Mouse (Mus musculus): ENCODE measurements around the gene Stra6. TPM values are rescaled to one million over a fixed set of nuclear protein-coding genes. Genes with fewer than 3 reads are reported as not detected.

Stra6 gene
- polyA plus RNA-seq, 1 experiment from 2014 or later, result 6.0 TPM

GRCm38 (mm10) chr9:58158541-58159311, 95.1 kb downstream of the Stra6 start:
- WGBS, result 44% methylated on average over 7 of the region's 7 CpGs
- H3K9me3 ChIP-seq (ENCODE audit: control insufficient read depth, low read length), result no peaks in the 10 kb centered on the region
- ATAC-seq (ENCODE audit: low read depth), result peak; percentile 46; the same call in 1 of the 2 replicates
- no peak overlapping the region for H3K9ac ChIP-seq (replicated peaks; ENCODE audit: low read depth, low read length)
- no peak overlapping the region for H3K4me3 ChIP-seq (ENCODE audit: low read depth, low read length)
- H3K27me3 ChIP-seq (ENCODE audit: control insufficient read depth, insufficient read depth, low read length), result no peaks in the 10 kb centered on the region
- no peaks in the 10 kb centered on the region for H3K36me3 ChIP-seq (ENCODE audit: control insufficient read depth, insufficient read depth, low read length)
- 0 out of 2 replicates have a peak, but pooled peaks cover 4% of the 10 kb centered on the region for H3K4me1 ChIP-seq (ENCODE audit: control insufficient read depth, insufficient read depth, low read length)
- H3K4me2 ChIP-seq (ENCODE audit: low read depth, low read length), result no peak overlapping the region
- H3K27ac ChIP-seq (ENCODE audit: low read depth, low read length), result no peak overlapping the region

GRCm38 (mm10) chr9:58159855-58160254, 96.3 kb downstream of the Stra6 start:
- no peak overlapping the region; the same call in 1 of the 2 replicates for H3K27ac ChIP-seq (ENCODE audit: low read depth, low read length)

GRCm38 (mm10) chr9:58160315-58160714, 96.7 kb downstream of the Stra6 start:
- H3K9ac ChIP-seq (replicated peaks; ENCODE audit: low read depth, low read length), result no peak overlapping the region

More at GRCm38 (mm10) chr9:58159855-58160254, 96.3 kb downstream of the Stra6 start:
- ATAC-seq (ENCODE audit: low read depth), result no peak
- H3K4me3 ChIP-seq (ENCODE audit: low read depth, low read length), result no peak overlapping the region
- H3K4me2 ChIP-seq (ENCODE audit: low read depth, low read length), result no peak overlapping the region
- H3K36me3 ChIP-seq (ENCODE audit: control insufficient read depth, insufficient read depth, low read length), result no peaks in the 10 kb centered on the region
- H3K4me1 ChIP-seq (ENCODE audit: control insufficient read depth, insufficient read depth, low read length), result 0 out of 2 replicates have a peak, but pooled peaks cover 4% of the 10 kb centered on the region
- H3K9me3 ChIP-seq (ENCODE audit: control insufficient read depth, low read length), result no peaks in the 10 kb centered on the region
- no peak overlapping the region for H3K9ac ChIP-seq (replicated peaks; ENCODE audit: low read depth, low read length)
- 74% methylated on average over 4 of the region's 4 CpGs for WGBS
- no peaks in the 10 kb centered on the region for H3K27me3 ChIP-seq (ENCODE audit: control insufficient read depth, insufficient read depth, low read length)

GRCm38 (mm10) chr9:58162173-58162572, 98.6 kb downstream of the Stra6 start:
- no peak for ATAC-seq (ENCODE audit: low read depth)
- Histone ChIP-seq H3K4me3 (ENCODE audit: low read depth, low read length) (no peak overlapping the region), H3K27me3 (ENCODE audit: control insufficient read depth, insufficient read depth, low read length) (no peaks in the 10 kb centered on the region), H3K9ac (replicated peaks; ENCODE audit: low read depth, low read length) (no peak overlapping the region), H3K36me3 (ENCODE audit: control insufficient read depth, insufficient read depth, low read length) (no peaks in the 10 kb centered on the region), H3K4me2 (ENCODE audit: low read depth, low read length) (no peak overlapping the region), H3K27ac (ENCODE audit: low read depth, low read length) (no peak overlapping the region), H3K9me3 (ENCODE audit: control insufficient read depth, low read length) (no peaks in the 10 kb centered on the region), H3K4me1 (ENCODE audit: control insufficient read depth, insufficient read depth, low read length) (no peaks in the 10 kb centered on the region)
- 96% methylated on average over 3 of the region's 3 CpGs for WGBS

More at GRCm38 (mm10) chr9:58160315-58160714, 96.7 kb downstream of the Stra6 start:
- no peaks in the 10 kb centered on the region for H3K36me3 ChIP-seq (ENCODE audit: control insufficient read depth, insufficient read depth, low read length)
- H3K9me3 ChIP-seq (ENCODE audit: control insufficient read depth, low read length), result no peaks in the 10 kb centered on the region
- ATAC-seq (ENCODE audit: low read depth), result no peak
- no peak overlapping the region; the same call in 1 of the 2 replicates for H3K27ac ChIP-seq (ENCODE audit: low read depth, low read length)
- no peak overlapping the region for H3K4me3 ChIP-seq (ENCODE audit: low read depth, low read length)
- H3K4me1 ChIP-seq (ENCODE audit: control insufficient read depth, insufficient read depth, low read length), result 0 out of 2 replicates have a peak, but pooled peaks cover 4% of the 10 kb centered on the region
- no peaks in the 10 kb centered on the region for H3K27me3 ChIP-seq (ENCODE audit: control insufficient read depth, insufficient read depth, low read length)
- H3K4me2 ChIP-seq (ENCODE audit: low read depth, low read length), result no peak overlapping the region
- WGBS, result 79% methylated on average over 5 of the region's 5 CpGs

- no peak for ATAC-seq (ENCODE audit: low read depth)
- no peaks in the 10 kb centered on the region for H3K27me3 ChIP-seq (ENCODE audit: control insufficient read depth, insufficient read depth, low read length)
- no peaks in the 10 kb centered on the region for H3K9me3 ChIP-seq (ENCODE audit: control insufficient read depth, low read length)
- H3K4me1 ChIP-seq (ENCODE audit: control insufficient read depth, insufficient read depth, low read length), result no peaks in the 10 kb centered on the region
- H3K9ac ChIP-seq (replicated peaks; ENCODE audit: low read depth, low read length), result no peak overlapping the region
- H3K27ac ChIP-seq (ENCODE audit: low read depth, low read length), result no peak overlapping the region
- 80% methylated on average over 5 of the region's 5 CpGs for WGBS
- H3K36me3 ChIP-seq (ENCODE audit: control insufficient read depth, insufficient read depth, low read length), result no peaks in the 10 kb centered on the region
- no peak overlapping the region for H3K4me2 ChIP-seq (ENCODE audit: low read depth, low read length)
- H3K4me3 ChIP-seq (ENCODE audit: low read depth, low read length), result no peak overlapping the region
Measured at GRCm38 (mm10) chr9:58163146-58163545, 99.6 kb downstream of the Stra6 start.

GRCm38 (mm10) chr9:58165779-58166178, 102.2 kb downstream of the Stra6 start:
- Histone ChIP-seq H3K27me3 (ENCODE audit: control insufficient read depth, insufficient read depth, low read length) (no peaks in the 10 kb centered on the region), H3K4me1 (ENCODE audit: control insufficient read depth, insufficient read depth, low read length) (no peaks in the 10 kb centered on the region), H3K4me2 (ENCODE audit: low read depth, low read length) (no peak overlapping the region), H3K4me3 (ENCODE audit: low read depth, low read length) (no peak overlapping the region), H3K27ac (ENCODE audit: low read depth, low read length) (no peak overlapping the region), H3K9me3 (ENCODE audit: control insufficient read depth, low read length) (no peaks in the 10 kb centered on the region), H3K36me3 (ENCODE audit: control insufficient read depth, insufficient read depth, low read length) (no peaks in the 10 kb centered on the region), H3K9ac (replicated peaks; ENCODE audit: low read depth, low read length) (no peak overlapping the region)
- whole genome bisulfite sequencing, result 71% methylated on average over 1 of the region's 1 CpGs
- no peak for ATAC-seq (ENCODE audit: low read depth)

- H3K9ac ChIP-seq (replicated peaks; ENCODE audit: low read depth, low read length), result no peak overlapping the region
- H3K27ac ChIP-seq (ENCODE audit: low read depth, low read length), result no peak overlapping the region
- H3K4me1 ChIP-seq (ENCODE audit: control insufficient read depth, insufficient read depth, low read length), result no peaks in the 10 kb centered on the region
- no peaks in the 10 kb centered on the region for H3K27me3 ChIP-seq (ENCODE audit: control insufficient read depth, insufficient read depth, low read length)
- no peak overlapping the region for H3K4me2 ChIP-seq (ENCODE audit: low read depth, low read length)
- H3K4me3 ChIP-seq (ENCODE audit: low read depth, low read length), result no peak overlapping the region
- ATAC-seq (ENCODE audit: low read depth), result no peak
- no peaks in the 10 kb centered on the region for H3K9me3 ChIP-seq (ENCODE audit: control insufficient read depth, low read length)
- 74% methylated on average over 3 of the region's 3 CpGs for WGBS
- H3K36me3 ChIP-seq (ENCODE audit: control insufficient read depth, insufficient read depth, low read length), result no peaks in the 10 kb centered on the region
Measured at GRCm38 (mm10) chr9:58168880-58169279, 105.3 kb downstream of the Stra6 start.

- Histone ChIP-seq H3K4me2 (ENCODE audit: low read depth, low read length) (no peak overlapping the region), H3K36me3 (ENCODE audit: control insufficient read depth, insufficient read depth, low read length) (no peaks in the 10 kb centered on the region), H3K4me1 (ENCODE audit: control insufficient read depth, insufficient read depth, low read length) (no peaks in the 10 kb centered on the region), H3K27ac (ENCODE audit: low read depth, low read length) (no peak overlapping the region), H3K9ac (replicated peaks; ENCODE audit: low read depth, low read length) (no peak overlapping the region), H3K4me3 (ENCODE audit: low read depth, low read length) (no peak overlapping the region), H3K9me3 (ENCODE audit: control insufficient read depth, low read length) (no peaks in the 10 kb centered on the region), H3K27me3 (ENCODE audit: control insufficient read depth, insufficient read depth, low read length) (no peaks in the 10 kb centered on the region)
- no peak for ATAC-seq (ENCODE audit: low read depth)
- WGBS, result 89% methylated on average over 6 of the region's 6 CpGs
Measured at GRCm38 (mm10) chr9:58169426-58169825, 105.8 kb downstream of the Stra6 start.

GRCm38 (mm10) chr9:58172863-58173262, 109.3 kb downstream of the Stra6 start:
- no peaks in the 10 kb centered on the region for H3K27me3 ChIP-seq (ENCODE audit: control insufficient read depth, insufficient read depth, low read length)
- H3K36me3 ChIP-seq (ENCODE audit: control insufficient read depth, insufficient read depth, low read length), result no peaks in the 10 kb centered on the region
- H3K4me3 ChIP-seq (ENCODE audit: low read depth, low read length), result no peak overlapping the region
- H3K4me2 ChIP-seq (ENCODE audit: low read depth, low read length), result no peak overlapping the region
- no peaks in the 10 kb centered on the region for H3K9me3 ChIP-seq (ENCODE audit: control insufficient read depth, low read length)
- H3K27ac ChIP-seq (ENCODE audit: low read depth, low read length), result no peak overlapping the region
- no peak overlapping the region for H3K9ac ChIP-seq (replicated peaks; ENCODE audit: low read depth, low read length)
- no peaks in the 10 kb centered on the region for H3K4me1 ChIP-seq (ENCODE audit: control insufficient read depth, insufficient read depth, low read length)
- WGBS, result 68% methylated on average over 2 of the region's 2 CpGs
- no peak for ATAC-seq (ENCODE audit: low read depth)
